Mouse (Mus musculus) urinary bladder, adult 18-20 months (tissue): Measurements from ENCODE around the gene Ssxb6.
"Not testable (repeated sequence)": the region's sequence is repeated elsewhere in the genome, so short reads cannot be mapped to it uniquely, and the experiment has no call there.

Experiments used
- DNase-seq, 2 experiments: peaks; one replicate each; pipeline ENCODE4 v3.0.0; 2022; ENCODE audit warnings: low spot score in 2 of 2, mixed read lengths in 2 of 2

Ssxb6 gene

GRCm38 (mm10) chrX:8548155-8548554 lies at the start of gene Ssxb6:
TSS of gene Ssxb6 (minus strand) at chrX:8548255.
- DNase-seq = not testable (repeated sequence)

- not testable (repeated sequence) for DNase-seq
Measured at GRCm38 (mm10) chrX:8591716-8592115, 43.7 kb upstream of the Ssxb6 start, which contains the start of gene Ssxb3. TSS of gene Ssxb3 (minus strand) at chrX:8591816.

GRCm38 (mm10) chrX:8524854-8525253 lies 23.2 kb downstream of the Ssxb6 start, which contains the start of gene Gm14459:
TSS of gene Gm14459 (minus strand) at chrX:8524954.
- no peak for DNase-seq
